Mouse (Mus musculus) CH12.LX (cell line): ENCODE data around the gene Ripk1.

ENCODE experiments used
- CHD2 ChIP-seq: IDR thresholded peaks from 2 replicates; pipeline ENCODE4 v1.6.1; 2011; ENCODE audit warnings: low read length, improper control_type of control experiment
- CTCF ChIP-seq, 2 experiments: IDR thresholded peaks in 1 of 2; conservative IDR thresholded peaks in 1 of 2; 2 replicates each; pipeline ENCODE4 v1.5.1; 2011 to 2012; ENCODE audit warnings: low read depth in 2 of 2, low read length in 2 of 2, improper control_type of control experiment in 1 of 2, inconsistent platforms in 1 of 2, mild to moderate bottlenecking in 1 of 2, moderate library complexity in 1 of 2
- EP300 ChIP-seq: IDR thresholded peaks from 2 replicates; pipeline ENCODE4 v1.6.1; 2011; ENCODE audit warnings: low read length, improper control_type of control experiment
- GABPA ChIP-seq: IDR thresholded peaks from 2 replicates; pipeline ENCODE4 v1.6.1; 2012; ENCODE audit warnings: low read depth, low read length, improper control_type of control experiment, inconsistent platforms; ENCODE audit not compliant: insufficient replicate concordance
- SMC3 ChIP-seq: IDR thresholded peaks from 2 replicates; pipeline ENCODE4 v1.6.1; 2011; ENCODE audit warnings: low read depth, low read length, improper control_type of control experiment
- USF1 ChIP-seq: IDR thresholded peaks from 2 replicates; pipeline ENCODE4 v1.6.1; 2014; ENCODE audit warnings: low read depth, mild to moderate bottlenecking, inconsistent platforms, low read length, improper control_type of control experiment
- USF2 ChIP-seq: conservative IDR thresholded peaks from 2 replicates; pipeline ENCODE4 v1.6.1; 2011; ENCODE audit warnings: low read depth, low read length, improper control_type of control experiment
- ZNF384 ChIP-seq: IDR thresholded peaks from 2 replicates; pipeline ENCODE4 v1.6.1; 2012; ENCODE audit warnings: low read depth, low read length, improper control_type of control experiment, inconsistent platforms

- no peak for TF ChIP-seq ZNF384
- no peak for TF ChIP-seq CTCF (conservative IDR thresholded peaks at IDR 0.05 in 1 of 2, IDR thresholded peaks at IDR 0.05 in 1 of 2; ENCODE audit: low read depth in 2 of 2, low read length in 2 of 2)
- no peak for TF ChIP-seq USF2
- TF ChIP-seq EP300, result no peak
- no peak for TF ChIP-seq GABPA
- no peak for TF ChIP-seq USF1
- no peak for TF ChIP-seq SMC3
- TF ChIP-seq CHD2, result no peak
These were observed 45.4 kb downstream of the Ripk1 start for GRCm38 (mm10) chr13:34047526-34047925.
